Mouse (Mus musculus) lung, adult 2 months (tissue): ENCODE data around the gene Prss45. TPM values are rescaled to one million over a fixed set of nuclear protein-coding genes. Genes with fewer than 3 reads are reported as not detected.
"Not testable (repeated sequence)": the region's sequence is repeated elsewhere in the genome, so short reads cannot be mapped to it uniquely, and the experiment has no call there.

Experiments
- DNase-seq: peaks from one replicate; pipeline ENCODE4 v3.0.0; 2022
- H3K4me1 ChIP-seq: fragments of 200-500 bp; 2 replicates; pipeline ENCODE4 v1.6.1; 2011; ENCODE audit warnings: low read length; ENCODE audit not compliant: control insufficient read depth, insufficient read depth
- H3K4me3 ChIP-seq: fragments of 200-500 bp; replicated peaks from 2 replicates; pipeline ENCODE3; 2011; ENCODE audit warnings: low read depth, mild to moderate bottlenecking, control low read depth, low read length; ENCODE audit errors: extremely low read depth
- CTCF ChIP-seq: fragments of 200-500 bp; IDR thresholded peaks from 2 replicates; pipeline ENCODE4 v1.5.1; 2011; ENCODE audit warnings: mild to moderate bottlenecking, low read length, control low read depth; ENCODE audit not compliant: insufficient read depth
- POLR2A ChIP-seq: fragments of 200-500 bp; IDR thresholded peaks from 2 replicates; pipeline ENCODE4 v1.6.1; 2011; ENCODE audit warnings: low read depth, mild to moderate bottlenecking, control low read depth, low read length, borderline replicate concordance; ENCODE audit errors: extremely low read depth
- WGBS: fragments of 180-500 bp; shearing (Covaris S2); methylation state at CpG from one replicate; pipeline ENCODE4 v1.1.7; 2018; 5-methylcytosine and 5-hydroxymethylcytosine counted together
- polyA plus RNA-seq: library from polyadenylated mRNA; depleted of rRNA; stranded (reverse); fragments of >200 nt; gene quantifications from 2 replicates; pipeline ENCODE4 v1.2.3, GENCODE M21; 2012; rRNA removed

Gene Prss45
- not detected in 2 replicates for polyA plus RNA-seq

GRCm38 (mm10) chr9:110834411-110834810, at the start of gene Prss45:
Prss45 (plus strand) TSS chr9:110834588.
- 78% methylated on average over 19 of the region's 19 CpGs for WGBS

GRCm38 (mm10) chr9:110788169-110788568, 46.2 kb upstream of the Prss45 start:
- no peaks in the 10 kb centered on the region for H3K4me1 ChIP-seq
- no peak overlapping the region for H3K4me3 ChIP-seq
- TF ChIP-seq POLR2A: no peak
- no peak for TF ChIP-seq CTCF
- WGBS: 84% methylated on average over 3 of the region's 3 CpGs
- DNase-seq: no peak

More at GRCm38 (mm10) chr9:110834411-110834810, at the start of gene Prss45:
- TF ChIP-seq CTCF (no peak), POLR2A (no peak)
- DNase-seq: no peak
- H3K4me3 ChIP-seq: no peak within 1 kb of the TSS
- H3K4me1 ChIP-seq: no peaks in the 10 kb centered on the region

- Histone ChIP-seq H3K4me3 (no peak overlapping the region), H3K4me1 (no peaks in the 10 kb centered on the region)
- peak; percentile 19 for DNase-seq
- TF ChIP-seq CTCF (no peak), POLR2A (no peak)
- 45% methylated on average over 4 of the region's 4 CpGs for WGBS
These were observed 43.9 kb upstream of the Prss45 start for GRCm38 (mm10) chr9:110790462-110790861.

GRCm38 (mm10) chr9:110797013-110797412, 37.4 kb upstream of the Prss45 start:
- H3K4me1 ChIP-seq: no peaks in the 10 kb centered on the region
- TF ChIP-seq POLR2A (no peak), CTCF (no peak)
- H3K4me3 ChIP-seq: no peak overlapping the region
- DNase-seq: no peak
- WGBS: 80% methylated on average over 10 of the region's 10 CpGs

GRCm38 (mm10) chr9:110797866-110798265, 36.5 kb upstream of the Prss45 start, which contains the start of gene Prss42:
Prss42 (plus strand) TSS chr9:110798166.
- WGBS: 91% methylated on average over 14 of the region's 14 CpGs
- Histone ChIP-seq H3K4me3 (no peak within 1 kb of the TSS), H3K4me1 (no peaks in the 10 kb centered on the region)
- no peak for DNase-seq
- TF ChIP-seq POLR2A (no peak), CTCF (no peak)

GRCm38 (mm10) chr9:110800834-110801479, 33.4 kb upstream of the Prss45 start:
- no peaks in the 10 kb centered on the region for H3K4me1 ChIP-seq
- H3K4me3 ChIP-seq: no peak overlapping the region
- 87% methylated on average over 8 of the region's 8 CpGs for WGBS
- no peak for DNase-seq
- no peak for TF ChIP-seq CTCF
- TF ChIP-seq POLR2A: no peak

GRCm38 (mm10) chr9:110803294-110803693, 31.1 kb upstream of the Prss45 start:
- TF ChIP-seq CTCF: no peak
- no peak for TF ChIP-seq POLR2A
- 61% methylated on average over 4 of the region's 4 CpGs for whole genome bisulfite sequencing
- no peak overlapping the region for H3K4me3 ChIP-seq
- DNase-seq: no peak
- H3K4me1 ChIP-seq: no peaks in the 10 kb centered on the region

GRCm38 (mm10) chr9:110810051-110810450, 24.3 kb upstream of the Prss45 start:
- DNase-seq: no peak
- Histone ChIP-seq H3K4me1 (no peaks in the 10 kb centered on the region), H3K4me3 (no peak overlapping the region)
- WGBS: 75% methylated on average over 4 of the region's 4 CpGs
- TF ChIP-seq POLR2A (no peak), CTCF (no peak)

- no peak within 1 kb of the TSS for H3K4me3 ChIP-seq
- H3K4me1 ChIP-seq: no peaks in the 10 kb centered on the region
- DNase-seq: no peak
- WGBS: 57% methylated on average over 18 of the region's 18 CpGs
- TF ChIP-seq POLR2A: no peak
- TF ChIP-seq CTCF: no peak
These were observed 20.6 kb upstream of the Prss45 start, which contains the start of gene Prss44 for GRCm38 (mm10) chr9:110813789-110814188. Prss44 (plus strand) TSS chr9:110813994.

- not testable (repeated sequence) for H3K4me1 ChIP-seq, DNase-seq, H3K4me3 ChIP-seq
These were observed 13.8 kb upstream of the Prss45 start for GRCm38 (mm10) chr9:110820546-110820945.
